In the genomic region with DNA sequence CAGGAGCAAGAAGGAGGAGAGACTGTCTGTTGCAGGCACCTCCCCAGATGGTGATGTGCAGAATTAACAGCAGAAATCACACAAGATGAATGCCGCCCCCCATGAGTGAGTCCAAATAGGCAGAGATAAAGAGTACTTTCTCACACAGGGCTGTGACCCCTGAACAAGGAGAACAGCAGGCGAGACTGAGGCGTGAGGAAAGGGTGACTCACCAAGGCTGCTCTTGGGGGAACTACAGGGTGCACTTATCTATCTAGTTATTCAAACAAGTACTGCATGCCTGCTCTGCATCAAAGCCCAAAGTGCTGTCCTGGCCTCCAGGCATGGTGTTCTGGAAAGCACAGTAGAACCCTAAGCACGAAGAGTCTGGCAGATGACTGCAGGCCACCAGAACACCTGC, we compare ENCODE assay signal across 13 mouse cellular contexts. TPM values are rescaled to one million over a fixed set of nuclear protein-coding genes. Genes with fewer than 3 reads are reported as not detected.
DNase-seq lines count a peak whose midpoint lies in the region; ATAC-seq lines count a peak whose summit lies in the region.
"Had no signal": no experiment of that assay in that cellular context is flagged by ENCODE, and none has a peak within 500 bp of the region (broad histone marks: within the 10 kb centered on the region; RNA-seq: fewer than 3 reads in every experiment).

No protein-coding gene starts in this region.

- H3K9ac ChIP-seq in heart, embryonic 13.5 days = peak overlapping the region; percentile 33; the same call in 1 of the 2 replicates
- H3K9ac ChIP-seq in neural tube, embryonic 15.5 days (replicated peaks) = no peak overlapping the region
- H3K9ac ChIP-seq: liver, postnatal 0 days had no signal

- H3K4me1 ChIP-seq in heart, embryonic 13.5 days = peaks cover 34% of the 10 kb centered on the region
- H3K4me1 ChIP-seq in neural tube, embryonic 15.5 days = peaks cover 4% of the 10 kb centered on the region; the same call in 1 of the 2 replicates

- H3K36me3 ChIP-seq in heart, embryonic 13.5 days = no peaks in the 10 kb centered on the region
- H3K36me3 ChIP-seq in neural tube, embryonic 15.5 days = no peaks in the 10 kb centered on the region

- H3K4me2 ChIP-seq in heart, embryonic 13.5 days = peak overlapping the region; percentile 33
- no peak overlapping the region for H3K4me2 ChIP-seq in neural tube, embryonic 15.5 days

- no peaks in the 10 kb centered on the region for H3K9me3 ChIP-seq in heart, embryonic 13.5 days
- H3K9me3 ChIP-seq in neural tube, embryonic 15.5 days (replicated peaks) = no peaks in the 10 kb centered on the region

- no peak for ATAC-seq in heart, embryonic 13.5 days (ENCODE audit: extremely low read depth, insufficient number of reproducible peaks, low FRiP score, low TSS enrichment)
- ATAC-seq in neural tube, embryonic 15.5 days (ENCODE audit: low FRiP score) = no peak
- ATAC-seq: liver, postnatal 0 days had no signal

- H3K27ac ChIP-seq in heart, embryonic 13.5 days (replicated peaks) = peak overlapping the region; percentile 78
- no peak overlapping the region for H3K27ac ChIP-seq in neural tube, embryonic 15.5 days (replicated peaks)

- H3K27me3 ChIP-seq in heart, embryonic 13.5 days (replicated peaks) = no peaks in the 10 kb centered on the region
- no peaks in the 10 kb centered on the region for H3K27me3 ChIP-seq in neural tube, embryonic 15.5 days (replicated peaks)

- 3% methylated on average over 4 of the region's 4 CpGs for WGBS in heart, embryonic 13.5 days
- 75% methylated on average over 4 of the region's 4 CpGs for WGBS in neural tube, embryonic 15.5 days

- H3K4me3 ChIP-seq in heart, embryonic 13.5 days = no peak overlapping the region
- no peak overlapping the region for H3K4me3 ChIP-seq in neural tube, embryonic 15.5 days (replicated peaks)

- DNase-seq in cerebellum, postnatal 10 days = peak; percentile 19 to 26
- no peak for DNase-seq in cerebellum, adult 18-20 months
- DNase-seq in urinary bladder, postnatal 14 days (ENCODE audit: low spot score) = peak; percentile 26
- DNase-seq in urinary bladder, postnatal 4 days (ENCODE audit: low spot score in 2 of 2) = no peak
- peak; percentile 34 for DNase-seq in yolk sac, embryonic 10.5 days (ENCODE audit: low spot score)
- no peak for DNase-seq in neural tube, embryonic 10.5 days (ENCODE audit: extremely low spot score, low spot score)
- DNase-seq: B cell, adult 2 months; gastrocnemius, postnatal 36 days; kidney, postnatal 4 days; left cerebral cortex, postnatal 4 days; liver, postnatal 0 days had no signal

RNA-seq across cellular contexts. Expression of a gene that starts 43.2 kb away (rescaled TPM):
- polyA plus RNA-seq in heart, embryonic 13.5 days (2015; fragmentation: Nextera tagmentation; extraction: Ambion mirVana) = 3.5 and 4.0 TPM in 2 replicates
- polyA plus RNA-seq in neural tube, embryonic 15.5 days (2015; fragmentation: Nextera tagmentation; extraction: Ambion mirVana) = 0.31 and 1.8 TPM in 2 replicates

Comparison
In these comparisons a context has a peak if more than half of its experiments do, and no peak if none do; other contexts are left out.
1. DNase-seq: peak in cerebellum, postnatal 10 days (2 of 2), urinary bladder, postnatal 14 days (single experiment) and yolk sac, embryonic 10.5 days (single experiment); none in cerebellum, adult 18-20 months (0 of 2), urinary bladder, postnatal 4 days (0 of 2) and neural tube, embryonic 10.5 days (single experiment).